Mouse (Mus musculus) embryo, embryonic 11.5 days (tissue): ENCODE measurements around the gene Cx3cl1.
A peak's percentile ranks its signal among the peaks of the same experiment; 100 is the strongest.

ENCODE experiments used
- DNase-seq: peaks from one replicate; pipeline ENCODE4 v3.0.0-alpha.2; 2012; ENCODE audit warnings: low read depth, low spot score

Gene Cx3cl1

GRCm38 (mm10) chr8:94773700-94774171 lies 1.9 kb downstream of the Cx3cl1 start:
- no peak for DNase-seq

DNA sequence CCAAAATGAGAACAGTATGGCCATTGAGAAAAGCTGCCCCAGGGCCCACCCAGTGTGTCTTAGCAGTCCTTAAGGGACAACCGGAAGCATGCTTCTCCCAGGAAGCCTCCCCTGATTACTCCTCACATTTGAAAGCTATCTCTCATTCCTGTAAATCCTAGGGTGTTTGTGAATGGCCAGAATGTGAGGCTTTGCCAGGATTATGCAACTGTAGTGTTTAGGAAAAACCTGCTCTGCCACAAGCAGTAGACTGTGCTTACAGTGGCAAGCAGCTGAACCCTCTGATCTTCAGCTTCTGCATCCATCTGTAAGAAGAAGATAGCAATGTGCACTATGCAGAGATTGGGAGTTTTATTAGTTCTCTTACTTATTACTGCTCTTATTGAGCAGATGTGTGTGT lies 2.8 kb downstream of the Cx3cl1 start:
- no peak for DNase-seq

- DNase-seq: no peak
Measured at GRCm38 (mm10) chr8:94776346-94776745, 4.5 kb downstream of the Cx3cl1 start.

- no peak for DNase-seq
Measured at GRCm38 (mm10) chr8:94778036-94778435, 6.2 kb downstream of the Cx3cl1 start.

- DNase-seq: no peak
Measured at GRCm38 (mm10) chr8:94778473-94778872, 6.7 kb downstream of the Cx3cl1 start.

- no peak for DNase-seq
Measured at GRCm38 (mm10) chr8:94778895-94779533, 7.2 kb downstream of the Cx3cl1 start.

- DNase-seq: no peak
Measured at GRCm38 (mm10) chr8:94779534-94780294, 7.9 kb downstream of the Cx3cl1 start.

- no peak for DNase-seq
Measured at GRCm38 (mm10) chr8:94780491-94781154, 8.8 kb downstream of the Cx3cl1 start.

DNA sequence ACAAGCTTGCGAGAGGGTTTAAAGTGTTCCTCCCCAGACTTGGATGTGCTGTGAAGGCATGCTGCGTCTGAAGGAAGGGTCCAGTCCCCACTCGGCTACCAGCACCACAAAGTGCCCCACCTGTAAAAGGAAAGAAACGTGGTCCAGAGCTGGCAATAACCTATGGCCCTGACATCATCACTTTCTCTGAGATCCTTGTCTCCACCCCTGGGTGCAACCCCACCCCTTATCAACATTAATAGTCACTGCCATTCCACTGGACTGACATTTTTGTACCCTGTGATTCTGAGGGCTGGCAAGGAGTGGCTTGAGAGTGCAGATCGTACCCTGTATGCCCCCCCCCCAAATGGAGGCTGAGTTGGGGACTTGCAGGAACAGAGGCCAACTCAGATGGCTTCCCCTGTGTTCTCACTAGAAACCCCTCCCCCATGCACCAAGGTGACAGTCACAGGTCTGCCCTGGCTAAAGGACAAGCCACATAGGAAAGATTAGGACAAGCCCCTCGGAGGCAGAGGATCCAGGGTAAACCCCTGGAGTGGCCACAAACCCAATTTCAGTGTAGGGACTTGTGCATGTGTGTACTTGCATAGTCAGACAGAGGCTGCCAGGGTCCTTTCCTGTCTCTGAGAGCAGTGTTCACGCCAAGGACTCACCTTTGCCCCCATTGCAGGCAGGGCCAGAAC lies 9.5 kb downstream of the Cx3cl1 start:
- no peak for DNase-seq

DNA sequence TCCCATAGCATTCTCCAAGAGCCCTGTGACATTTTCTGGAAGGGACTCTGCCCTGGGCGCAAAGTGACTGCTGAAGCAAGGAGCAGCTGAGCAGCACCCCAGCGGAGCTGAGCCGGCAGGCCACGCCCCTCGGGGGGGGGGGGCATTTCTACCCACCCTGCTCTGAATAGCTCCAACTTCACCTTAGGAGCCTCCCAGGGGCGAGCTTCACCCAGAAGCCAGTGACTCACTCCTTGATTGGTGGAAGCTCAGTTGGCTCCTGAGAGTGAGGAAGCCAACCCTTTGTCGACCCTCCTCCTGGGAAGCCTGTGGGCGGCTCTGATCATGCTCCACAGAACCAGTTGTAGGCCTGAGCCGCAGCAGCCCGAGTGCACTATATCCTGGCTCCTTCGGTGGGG lies 10.0 kb downstream of the Cx3cl1 start:
- DNase-seq: no peak

GRCm38 (mm10) chr8:94783890-94784289 lies 12.1 kb downstream of the Cx3cl1 start:
- DNase-seq: no peak

DNA sequence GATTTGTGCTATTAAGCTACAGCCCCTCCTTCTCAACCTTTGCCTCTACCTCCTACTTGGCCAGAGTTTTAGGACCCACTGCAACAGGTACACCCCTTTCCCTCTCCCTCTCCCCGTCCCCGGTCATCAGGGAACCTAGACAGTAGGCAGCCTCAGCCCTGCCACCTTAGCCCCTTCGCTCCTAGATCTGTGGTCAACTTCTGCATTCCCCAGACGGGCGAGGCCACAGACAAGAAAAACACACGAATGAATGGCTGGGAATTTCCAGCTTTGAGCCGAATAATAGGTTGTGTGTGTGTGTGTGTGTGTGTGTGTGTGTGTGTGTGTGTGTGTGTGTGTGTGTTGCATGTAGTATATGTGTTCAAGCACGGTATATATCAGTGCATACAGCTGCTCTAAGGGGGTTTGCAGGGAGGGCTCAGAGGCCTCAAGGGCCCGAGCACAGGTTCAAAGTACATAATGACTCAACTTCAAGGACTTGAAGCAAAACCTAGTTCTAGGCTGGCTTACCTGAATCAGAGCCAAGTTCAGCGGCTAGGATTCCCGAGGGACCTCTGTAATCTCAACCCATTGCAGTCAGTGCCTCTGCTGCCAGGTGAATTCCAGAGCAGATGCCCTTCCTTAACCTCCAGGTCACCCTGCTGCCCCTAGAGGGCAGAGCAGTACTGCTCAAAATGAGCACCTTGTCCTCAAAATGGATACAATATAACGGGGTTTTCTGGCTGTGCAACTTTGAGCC lies 13.6 kb downstream of the Cx3cl1 start:
- no peak for DNase-seq

DNA sequence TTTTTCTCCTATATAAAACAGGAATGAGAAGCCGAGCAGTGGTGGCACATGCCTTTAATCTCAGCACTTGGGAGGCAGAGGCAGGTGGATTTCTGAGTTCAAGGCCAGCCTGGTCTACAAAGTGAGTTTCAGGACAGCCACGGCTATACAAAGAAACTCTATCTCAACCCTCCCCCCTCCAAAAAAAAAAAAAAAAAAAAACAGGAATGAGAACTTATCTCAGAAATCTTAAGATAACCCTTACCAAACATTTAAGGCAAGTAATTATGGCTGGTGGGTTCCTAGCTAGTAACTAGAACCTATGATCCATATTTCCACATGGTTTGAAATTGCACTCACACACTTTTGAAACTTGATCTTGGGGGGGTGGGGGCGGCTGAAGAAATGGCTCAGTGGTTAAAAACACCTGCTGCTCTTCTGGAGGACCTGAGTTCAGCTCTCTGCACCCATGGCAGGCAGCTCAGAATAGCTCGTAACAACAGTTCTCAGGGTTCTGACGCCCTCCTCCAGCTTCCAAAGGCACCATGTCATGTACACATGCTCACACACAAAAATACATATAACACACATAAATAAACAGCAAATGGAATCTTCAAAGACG lies 14.3 kb downstream of the Cx3cl1 start:
- DNase-seq: no peak

- DNase-seq: no peak
Measured at GRCm38 (mm10) chr8:94787524-94788501, 16.0 kb downstream of the Cx3cl1 start.

DNA sequence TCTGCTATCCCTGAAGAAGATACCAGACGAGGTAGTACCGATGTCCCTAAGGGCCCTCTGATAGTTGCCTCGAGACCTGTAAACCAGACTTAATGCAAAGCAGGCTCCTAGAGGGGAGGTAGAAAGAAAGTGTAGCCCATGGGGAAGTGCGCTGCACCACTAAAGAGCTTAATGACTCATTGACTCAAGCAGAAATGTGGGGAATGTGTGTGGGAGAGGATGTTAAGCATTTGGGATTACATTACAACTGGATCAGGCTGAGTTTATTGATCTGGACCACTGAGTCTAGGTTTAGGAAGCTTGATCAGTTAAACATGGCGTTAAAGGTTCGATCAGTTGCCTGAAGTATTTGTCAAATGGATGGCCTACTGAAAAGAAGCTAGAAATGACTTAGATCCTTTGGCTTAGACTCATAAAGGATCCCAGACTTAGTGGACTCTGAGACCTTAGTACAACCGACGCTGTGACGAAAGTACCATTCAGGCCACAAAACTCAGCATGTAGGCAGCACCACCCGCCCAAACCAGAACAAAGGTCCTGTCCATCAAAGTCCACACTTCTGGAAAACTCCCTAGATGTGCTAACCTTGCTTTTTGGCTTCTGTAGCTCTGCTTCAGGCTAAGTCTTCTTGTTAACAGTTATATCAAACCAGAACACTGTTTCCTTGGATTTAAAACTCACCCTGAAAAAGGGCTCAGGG lies 17.6 kb downstream of the Cx3cl1 start:
- DNase-seq: no peak

DNA sequence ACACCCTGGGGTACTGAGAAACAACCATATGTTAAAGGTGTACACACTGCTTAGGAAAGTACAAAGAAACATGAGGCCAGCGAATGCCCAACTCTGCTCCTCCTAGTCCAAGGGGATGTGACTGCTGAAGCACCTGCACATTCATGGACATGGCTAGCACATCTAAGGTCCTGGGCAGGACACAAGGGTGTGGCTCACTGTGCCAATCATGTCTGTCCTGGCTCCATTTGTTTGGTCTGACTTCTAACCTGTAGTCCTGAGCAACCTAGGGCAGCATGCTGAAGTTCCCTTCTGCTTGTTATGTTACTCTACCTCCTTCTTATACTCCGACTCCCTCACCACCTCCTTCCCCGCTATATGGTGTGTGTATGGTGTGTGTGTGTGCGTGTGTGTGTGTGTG lies 22.6 kb downstream of the Cx3cl1 start:
- no peak for DNase-seq

DNA sequence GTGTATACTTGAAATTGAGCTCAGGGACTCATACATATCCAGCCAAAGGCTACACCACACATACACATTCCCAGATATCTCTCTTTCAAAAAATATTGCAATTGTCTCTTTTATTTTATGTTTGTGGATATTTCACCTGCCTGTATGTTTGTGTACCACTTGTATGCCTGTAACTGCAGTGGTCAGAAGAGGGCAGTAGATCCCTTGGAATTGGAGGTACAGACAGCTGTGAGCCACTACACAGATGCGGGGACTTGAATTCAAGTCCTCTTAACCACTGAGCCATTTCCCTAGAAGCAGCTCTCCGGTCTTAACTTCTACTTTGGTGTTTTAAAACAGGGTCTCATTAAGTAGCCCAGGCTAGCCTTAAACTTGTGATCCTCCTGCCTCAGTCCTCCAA lies 23.0 kb downstream of the Cx3cl1 start:
- DNase-seq: no peak

GRCm38 (mm10) chr8:94800278-94800968 lies 28.6 kb downstream of the Cx3cl1 start:
- DNase-seq: peak; percentile 46
